ENCODE assay signal across 9 mouse cellular contexts in genomic region chr12:113013021-113013491, GRCm38 (mm10). TPM values are rescaled to one million over a fixed set of nuclear protein-coding genes. Genes with fewer than 3 reads are reported as not detected.
DNase-seq lines count a peak whose midpoint lies in the region; ATAC-seq lines count a peak whose summit lies in the region.
"Had no signal": no experiment of that assay in that cellular context is flagged by ENCODE, and none has a peak within 500 bp of the region (broad histone marks: within the 10 kb centered on the region; RNA-seq: fewer than 3 reads in every experiment).

No protein-coding gene starts in this region.

- peak overlapping the region; percentile 88 for H3K27ac ChIP-seq in kidney, embryonic 16.5 days (ENCODE audit: low read length)
- H3K27ac ChIP-seq in embryonic facial prominence, embryonic 13.5 days, result peak overlapping the region; percentile 88
- peak overlapping the region; percentile 90 for H3K27ac ChIP-seq in heart, embryonic 15.5 days
- H3K27ac ChIP-seq in midbrain, embryonic 13.5 days, result peak overlapping the region; percentile 95

- no peak overlapping the region for H3K4me3 ChIP-seq in kidney, embryonic 16.5 days (ENCODE audit: low read length)
- H3K4me3 ChIP-seq in embryonic facial prominence, embryonic 13.5 days, result peak overlapping the region; percentile 95; the same call in 1 of the 2 replicates
- H3K4me3 ChIP-seq in heart, embryonic 15.5 days, result 0 out of 2 replicates have a peak overlapping the region, but pooled peaks have one; percentile 95
- H3K4me3 ChIP-seq in midbrain, embryonic 13.5 days (replicated peaks), result peak overlapping the region; percentile 95; the same call in 1 of the 2 replicates

- no peaks in the 10 kb centered on the region for H3K36me3 ChIP-seq in kidney, embryonic 16.5 days (ENCODE audit: insufficient read depth, low read length)
- H3K36me3 ChIP-seq in embryonic facial prominence, embryonic 13.5 days, result no peaks in the 10 kb centered on the region
- no peaks in the 10 kb centered on the region for H3K36me3 ChIP-seq in heart, embryonic 15.5 days
- H3K36me3 ChIP-seq in midbrain, embryonic 13.5 days, result no peaks in the 10 kb centered on the region

- H3K27me3 ChIP-seq in kidney, embryonic 16.5 days (ENCODE audit: insufficient read depth, low read length), result no peaks in the 10 kb centered on the region
- H3K27me3 ChIP-seq in embryonic facial prominence, embryonic 13.5 days, result no peaks in the 10 kb centered on the region
- H3K27me3 ChIP-seq in heart, embryonic 15.5 days, result no peaks in the 10 kb centered on the region
- no peaks in the 10 kb centered on the region for H3K27me3 ChIP-seq in midbrain, embryonic 13.5 days

- WGBS in kidney, embryonic 16.5 days, result 74% methylated on average over 3 of the region's 3 CpGs
- 34% methylated on average over 3 of the region's 3 CpGs for WGBS in embryonic facial prominence, embryonic 13.5 days
- WGBS in heart, embryonic 15.5 days, result 68% methylated on average over 3 of the region's 3 CpGs
- 69% methylated on average over 3 of the region's 3 CpGs for WGBS in midbrain, embryonic 13.5 days

- H3K4me1 ChIP-seq in kidney, embryonic 16.5 days (ENCODE audit: insufficient read depth, low read length), result peaks cover 28% of the 10 kb centered on the region
- H3K4me1 ChIP-seq in embryonic facial prominence, embryonic 13.5 days, result peaks cover 32% of the 10 kb centered on the region
- H3K4me1 ChIP-seq in heart, embryonic 15.5 days (replicated peaks), result peaks cover 45% of the 10 kb centered on the region
- peaks cover 43% of the 10 kb centered on the region for H3K4me1 ChIP-seq in midbrain, embryonic 13.5 days (replicated peaks)

- no peaks in the 10 kb centered on the region for H3K9me3 ChIP-seq in kidney, embryonic 16.5 days (ENCODE audit: low read length)
- no peaks in the 10 kb centered on the region for H3K9me3 ChIP-seq in embryonic facial prominence, embryonic 13.5 days
- no peaks in the 10 kb centered on the region for H3K9me3 ChIP-seq in heart, embryonic 15.5 days (replicated peaks)
- no peaks in the 10 kb centered on the region for H3K9me3 ChIP-seq in midbrain, embryonic 13.5 days
- H3K9me3 ChIP-seq: G1E had no signal

- peak overlapping the region; percentile 62; the same call in 1 of the 2 replicates for H3K4me2 ChIP-seq in kidney, embryonic 16.5 days (replicated peaks; ENCODE audit: low read depth, low read length)
- H3K4me2 ChIP-seq in embryonic facial prominence, embryonic 13.5 days, result peak overlapping the region; percentile 89
- H3K4me2 ChIP-seq in heart, embryonic 15.5 days, result no peak overlapping the region; the same call in 1 of the 2 replicates
- H3K4me2 ChIP-seq in midbrain, embryonic 13.5 days (replicated peaks), result peak overlapping the region; percentile 66

- no peak for ATAC-seq in kidney, embryonic 16.5 days (ENCODE audit: low FRiP score, low TSS enrichment)
- ATAC-seq in embryonic facial prominence, embryonic 13.5 days (ENCODE audit: insufficient number of reproducible peaks, insufficient read depth, low FRiP score, low TSS enrichment, low read depth), result no peak
- no peak for ATAC-seq in heart, embryonic 15.5 days (replicated peaks; ENCODE audit: insufficient number of reproducible peaks, insufficient read depth, low FRiP score, low read depth)
- no peak for ATAC-seq in midbrain, embryonic 13.5 days
- ATAC-seq in granulocyte monocyte progenitor cell, adult 5-6 weeks (replicated peaks; ENCODE audit: poor library complexity, severe bottlenecking), result no peak

- peak overlapping the region; percentile 78 for H3K9ac ChIP-seq in kidney, embryonic 16.5 days (replicated peaks; ENCODE audit: low read length)
- peak overlapping the region; percentile 84 for H3K9ac ChIP-seq in embryonic facial prominence, embryonic 13.5 days
- H3K9ac ChIP-seq in heart, embryonic 15.5 days, result no peak overlapping the region
- H3K9ac ChIP-seq in midbrain, embryonic 13.5 days (replicated peaks), result peak overlapping the region; percentile 76

- no peak for DNase-seq in kidney, adult 8-10 months
- peak; percentile 42 to 81 for DNase-seq in left cerebral cortex, adult 8-10 months (ENCODE audit: low spot score in 2 of 2)
- no peak for DNase-seq in spleen, postnatal 4 days (ENCODE audit: low spot score in 2 of 2)

RNA-seq across cellular contexts. Expression of gene Pacs2, which starts 1.3 kb away (rescaled TPM):
- polyA plus RNA-seq in kidney, embryonic 16.5 days (2015; fragmentation: Nextera tagmentation; extraction: Ambion mirVana), result 13.3 and 13.8 TPM in 2 replicates
- 13.3 and 14.2 TPM in 2 replicates for polyA plus RNA-seq in embryonic facial prominence, embryonic 13.5 days (2015; fragmentation: Nextera tagmentation; extraction: Ambion mirVana)
- polyA plus RNA-seq in heart, embryonic 15.5 days (2015; fragmentation: Nextera tagmentation; extraction: Ambion mirVana), result 6.9 and 9.0 TPM in 2 replicates
- total RNA-seq in left cerebral cortex, adult 8-10 months (2022), result 100 to 1,000 TPM in 2 of 4 experiments, 10 to 100 TPM in 2; 90.4 to 105 (median 97.5) TPM
- polyA plus RNA-seq in midbrain, embryonic 13.5 days (2015; fragmentation: Nextera tagmentation; extraction: Ambion mirVana), result 23.8 and 26.5 TPM in 2 replicates
- 23.7 and 28.5 TPM in 2 replicates for total RNA-seq in granulocyte monocyte progenitor cell, adult 5-6 weeks (2014; fragmentation: Nextera tagmentation)
- total RNA-seq in granulocyte monocyte progenitor cell, adult 5-6 weeks (2017), result 6.9 and 8.8 TPM in 2 replicates

RNA-seq across cellular contexts. Expression of gene Brf1, which starts 12.6 kb away (rescaled TPM):
- polyA plus RNA-seq in kidney, embryonic 16.5 days (2015; fragmentation: Nextera tagmentation; extraction: Ambion mirVana), result 70.1 and 71.5 TPM in 2 replicates
- 74.9 and 80.1 TPM in 2 replicates for polyA plus RNA-seq in embryonic facial prominence, embryonic 13.5 days (2015; fragmentation: Nextera tagmentation; extraction: Ambion mirVana)
- polyA plus RNA-seq in heart, embryonic 15.5 days (2015; fragmentation: Nextera tagmentation; extraction: Ambion mirVana), result 30.2 and 47.2 TPM in 2 replicates
- 10 to 100 TPM; 46.0 to 56.9 (median 48.2) TPM for total RNA-seq in left cerebral cortex, adult 8-10 months (2022)
- polyA plus RNA-seq in midbrain, embryonic 13.5 days (2015; fragmentation: Nextera tagmentation; extraction: Ambion mirVana), result 60.3 and 61.9 TPM in 2 replicates
- 38.7 and 42.6 TPM in 2 replicates for total RNA-seq in granulocyte monocyte progenitor cell, adult 5-6 weeks (2014; fragmentation: Nextera tagmentation)
- 28.1 and 41.3 TPM in 2 replicates for total RNA-seq in granulocyte monocyte progenitor cell, adult 5-6 weeks (2017)

RNA-seq across cellular contexts. Expression of gene Btbd6, which starts 36.8 kb away (rescaled TPM):
- 29.4 and 30.6 TPM in 2 replicates for polyA plus RNA-seq in kidney, embryonic 16.5 days (2015; fragmentation: Nextera tagmentation; extraction: Ambion mirVana)
- polyA plus RNA-seq in embryonic facial prominence, embryonic 13.5 days (2015; fragmentation: Nextera tagmentation; extraction: Ambion mirVana), result 29.3 and 29.5 TPM in 2 replicates
- polyA plus RNA-seq in heart, embryonic 15.5 days (2015; fragmentation: Nextera tagmentation; extraction: Ambion mirVana), result 19.4 and 23.5 TPM in 2 replicates
- 10 to 100 TPM; 64.2 to 73.5 (median 68.7) TPM for total RNA-seq in left cerebral cortex, adult 8-10 months (2022)
- polyA plus RNA-seq in midbrain, embryonic 13.5 days (2015; fragmentation: Nextera tagmentation; extraction: Ambion mirVana), result 36.1 and 37.8 TPM in 2 replicates
- total RNA-seq in granulocyte monocyte progenitor cell, adult 5-6 weeks (2014; fragmentation: Nextera tagmentation), result 2.4 and 10.5 TPM in 2 replicates
- 3.3 and 6.8 TPM in 2 replicates for total RNA-seq in granulocyte monocyte progenitor cell, adult 5-6 weeks (2017)

Comparison
In these comparisons a context has a peak if more than half of its experiments do, and no peak if none do; other contexts are left out.
1. DNase-seq: peak in left cerebral cortex, adult 8-10 months (2 of 2); none in kidney, adult 8-10 months (0 of 2) and spleen, postnatal 4 days (0 of 2).
2. Peak in every context shown above with its lines, with median percentiles within 50 percentile points of each other: H3K27ac ChIP-seq.